Mouse (Mus musculus) frontal cortex, adult 2 months (tissue): ENCODE data around the gene Sun1. TPM values are rescaled to one million over a fixed set of nuclear protein-coding genes. Genes with fewer than 3 reads are reported as not detected.

Source experiments
- DNase-seq, 2 experiments: peaks; one replicate each; pipeline ENCODE4 v3.0.0; 2022; ENCODE audit warnings: low spot score in 1 of 2; ENCODE audit errors: extremely low spot score in 1 of 2
- polyA plus RNA-seq: library from polyadenylated mRNA; depleted of rRNA; stranded (reverse); fragments of >200 nt; gene quantifications from 2 replicates; pipeline ENCODE4 v1.2.3, GENCODE M21; 2012; rRNA removed

Sun1 gene
- 102 and 115 TPM in 2 replicates for polyA plus RNA-seq

- DNase-seq, result peak; percentile 95 to 98
Observed at GRCm38 (mm10) chr5:139199995-139200769, at the start of gene Sun1. Gene Sun1 (plus strand): TSS chr5:139200637.

DNA sequence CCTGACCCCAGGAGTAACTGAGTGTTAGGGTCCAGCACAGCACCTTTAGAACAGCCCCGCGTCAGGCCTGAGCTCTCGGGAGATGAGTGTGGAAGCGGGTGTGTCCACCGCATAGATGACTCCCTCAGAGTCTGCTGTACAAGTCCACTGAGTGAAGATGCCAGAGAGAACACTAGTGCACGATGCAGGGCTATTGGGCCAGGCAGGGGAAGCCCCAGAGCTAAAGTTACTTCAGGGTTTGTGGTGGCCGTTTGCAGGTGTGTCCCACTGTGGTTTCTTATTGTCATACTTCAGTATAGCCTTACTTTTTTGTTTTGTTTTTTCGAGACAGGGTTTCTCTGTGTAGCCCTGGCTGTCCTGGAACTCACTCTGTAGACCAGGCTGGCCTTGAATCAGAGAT, 39.5 kb upstream of the Sun1 start:
- no peak for DNase-seq

- DNase-seq, result no peak
Observed at GRCm38 (mm10) chr5:139161632-139162031, 38.8 kb upstream of the Sun1 start.

- DNase-seq, result no peak
Observed at GRCm38 (mm10) chr5:139166781-139167361, 33.6 kb upstream of the Sun1 start.

GRCm38 (mm10) chr5:139167548-139167947, 32.9 kb upstream of the Sun1 start:
- no peak for DNase-seq

DNA sequence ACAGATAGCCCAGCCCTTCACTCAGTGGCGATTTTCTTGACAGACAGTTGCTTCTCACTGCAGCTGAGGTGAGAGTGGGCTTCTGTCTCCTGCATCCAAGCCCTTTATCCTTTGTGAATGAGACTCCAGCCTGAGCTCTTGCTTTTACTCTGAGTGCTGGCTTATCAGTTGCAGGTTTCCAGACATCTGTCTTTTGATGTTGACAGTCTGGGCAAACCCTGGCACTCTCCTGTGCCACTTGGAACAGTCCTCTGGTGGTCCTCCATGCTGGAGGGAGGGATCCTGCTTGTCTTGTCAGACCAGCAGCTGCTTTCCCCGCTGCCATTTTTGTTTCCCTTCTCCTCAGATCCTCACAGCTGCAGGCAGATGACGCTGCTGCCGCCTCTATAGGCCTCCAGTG, 28.5 kb upstream of the Sun1 start:
- DNase-seq, result no peak

DNA sequence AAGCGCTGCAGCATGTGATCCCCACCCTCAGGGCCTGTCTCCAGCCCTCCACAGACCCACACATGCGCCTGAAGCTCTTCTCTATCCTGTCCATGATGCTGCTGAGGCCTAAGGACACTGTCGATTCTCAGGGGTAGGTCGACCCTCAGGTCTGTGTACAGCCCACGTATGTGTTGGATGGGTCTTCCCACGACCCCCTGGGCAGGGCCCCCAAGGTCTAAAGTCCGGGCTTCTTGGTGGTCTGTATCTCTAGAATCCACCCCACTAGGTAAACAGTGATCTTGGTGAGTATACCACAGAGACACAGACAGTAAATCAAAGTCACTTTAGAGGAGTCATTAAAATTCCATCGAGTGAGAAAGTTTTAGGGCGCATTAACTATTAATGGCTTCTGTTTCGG, 26.3 kb upstream of the Sun1 start:
- DNase-seq, result no peak

GRCm38 (mm10) chr5:139174556-139175547, 25.6 kb upstream of the Sun1 start:
- DNase-seq, result no peak

GRCm38 (mm10) chr5:139178895-139179631, 21.4 kb upstream of the Sun1 start:
- DNase-seq, result peak in 1 of 2 experiments; percentile 87

GRCm38 (mm10) chr5:139183131-139183530, 17.3 kb upstream of the Sun1 start:
- no peak for DNase-seq

GRCm38 (mm10) chr5:139183601-139184000, 16.8 kb upstream of the Sun1 start:
- DNase-seq, result no peak

DNA sequence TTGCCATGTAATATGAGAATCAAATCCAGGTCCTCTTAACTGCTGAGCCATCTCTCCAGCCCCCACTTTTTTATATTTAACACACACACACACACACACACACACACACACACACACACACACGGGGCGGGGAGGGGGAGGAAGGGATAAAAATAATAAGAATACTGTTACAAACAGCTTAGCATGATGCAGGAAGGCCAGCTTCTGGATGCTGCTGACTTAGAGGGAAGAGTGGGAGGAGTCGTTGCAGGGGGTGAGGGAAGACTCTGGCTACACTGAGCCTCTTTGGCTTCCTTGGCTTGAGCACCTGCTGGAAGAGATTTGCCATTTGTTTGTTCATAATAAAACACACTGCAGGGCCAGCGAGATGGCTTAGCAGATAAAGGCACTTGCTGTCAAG, 15.5 kb upstream of the Sun1 start:
- no peak for DNase-seq

- no peak for DNase-seq
Observed at GRCm38 (mm10) chr5:139189726-139190125, 10.7 kb upstream of the Sun1 start.

DNA sequence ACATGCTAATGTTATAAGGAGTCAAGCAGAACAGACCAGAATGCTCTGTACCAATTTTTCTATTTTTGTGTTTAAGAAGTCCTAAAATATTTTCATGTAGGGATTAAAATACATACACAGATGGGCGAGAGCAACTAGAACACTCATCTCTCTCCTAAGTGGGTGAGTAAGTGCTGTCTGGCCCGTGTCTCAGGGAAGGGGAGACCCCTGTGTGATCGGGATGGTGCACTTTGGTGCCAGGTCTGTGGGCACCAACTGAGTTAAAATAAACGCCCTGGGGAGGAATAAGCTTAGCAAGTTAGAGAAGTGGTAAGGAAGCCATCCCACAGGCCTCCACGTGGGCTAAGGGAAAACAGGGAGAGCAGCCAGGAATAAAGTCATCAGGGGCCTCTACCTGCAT, 9.5 kb upstream of the Sun1 start:
- peak; percentile 51 to 59 for DNase-seq

DNA sequence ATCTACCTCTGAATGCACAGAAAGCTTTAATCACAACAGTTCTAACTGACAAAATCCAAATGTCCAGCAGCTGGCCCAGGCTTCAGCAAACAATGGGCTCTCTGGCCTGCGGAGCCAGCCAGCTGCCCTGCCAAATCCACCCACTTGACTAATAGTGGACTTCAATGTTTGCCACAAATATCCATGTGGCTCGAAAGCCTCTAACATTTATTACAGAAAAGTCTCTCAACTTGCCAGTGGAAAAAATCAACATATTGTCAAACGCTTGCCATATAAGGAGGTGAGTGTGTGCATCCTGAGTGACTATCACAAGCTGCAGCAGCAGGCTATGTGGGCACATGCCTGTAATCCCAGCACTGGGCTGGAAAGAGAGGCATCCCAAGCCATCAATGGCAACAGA, 1.7 kb upstream of the Sun1 start:
- DNase-seq, result no peak

- DNase-seq, result no peak
Observed at GRCm38 (mm10) chr5:139199636-139199994, 822 bp upstream of the Sun1 start.

DNA sequence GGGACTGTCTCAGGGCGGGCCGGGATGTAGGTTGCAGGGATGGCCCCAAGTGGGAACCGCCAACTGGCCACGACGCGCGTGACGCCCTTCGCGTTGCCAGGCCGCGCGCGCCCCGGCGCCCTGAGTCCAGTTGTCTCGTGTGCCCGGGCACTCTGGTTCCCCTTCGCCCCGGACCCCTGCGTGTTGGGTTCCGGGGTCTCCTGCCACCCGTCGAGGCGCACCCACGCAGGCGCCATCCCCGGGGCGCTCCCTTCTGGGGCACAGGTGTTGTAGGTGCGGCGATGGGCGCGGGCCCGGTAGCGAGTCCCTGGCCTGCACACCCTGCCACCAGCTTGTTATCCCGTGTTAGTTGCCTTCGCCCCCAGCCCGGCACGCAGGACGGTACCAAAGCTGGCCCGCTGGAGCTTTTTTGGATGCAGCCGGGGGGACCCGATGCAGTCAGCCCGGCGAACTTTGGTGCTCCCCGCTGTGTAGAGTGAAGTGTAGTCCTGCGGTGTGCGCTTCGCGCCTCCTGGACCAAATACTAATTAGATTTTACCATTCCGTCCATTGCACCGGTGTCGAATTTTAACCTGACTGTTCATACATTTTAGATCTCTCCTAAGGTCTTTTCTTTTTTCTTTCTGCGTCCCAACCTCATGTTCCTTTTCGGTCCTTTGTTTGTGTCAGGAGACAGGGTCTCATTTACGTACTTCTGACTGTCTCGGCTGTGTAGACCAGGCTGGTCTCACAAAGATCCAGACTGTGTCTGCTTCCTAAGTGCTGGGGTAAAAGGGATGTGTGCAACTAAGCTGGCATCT, 533 bp downstream of the Sun1 start:
- DNase-seq, result peak in 1 of 2 experiments; percentile 35

- DNase-seq, result peak in 1 of 2 experiments; percentile 61
Observed at GRCm38 (mm10) chr5:139202127-139202526, 1.7 kb downstream of the Sun1 start.

GRCm38 (mm10) chr5:139203312-139203711, 2.9 kb downstream of the Sun1 start:
- DNase-seq, result peak in 1 of 2 experiments; percentile 63

GRCm38 (mm10) chr5:139206081-139206480, 5.6 kb downstream of the Sun1 start:
- no peak for DNase-seq
